Mouse (Mus musculus): Measurements from ENCODE around the gene Vmp1.

The Vmp1 gene

GRCm38 (mm10) chr11:86568425-86568824 lies 115.2 kb downstream of the Vmp1 start:
- no peak for DNase-seq (ENCODE audit: low spot score)

DNA sequence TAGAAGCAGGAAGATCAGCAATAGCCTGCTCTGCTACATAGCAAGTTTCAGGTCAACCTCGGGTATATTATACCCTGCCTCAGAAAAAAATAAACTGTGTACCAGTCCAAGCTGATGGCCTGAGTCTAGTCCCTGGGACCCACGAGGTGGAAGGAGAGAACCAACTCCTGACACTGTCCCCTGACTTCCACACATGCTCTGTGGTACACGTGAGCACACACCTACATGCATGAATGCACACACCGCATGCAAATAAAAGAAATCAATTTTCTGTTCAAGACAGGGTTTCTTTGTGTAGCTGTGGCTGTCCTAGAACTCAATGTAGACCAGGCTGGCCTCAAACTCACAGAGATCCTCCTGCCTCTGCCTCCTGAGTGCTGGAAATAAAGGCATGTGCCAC lies 125.4 kb downstream of the Vmp1 start:
- no peak for DNase-seq (ENCODE audit: low spot score)

- DNase-seq (ENCODE audit: low spot score), result no peak
Measured at GRCm38 (mm10) chr11:86553525-86553924, 130.1 kb downstream of the Vmp1 start.

DNA sequence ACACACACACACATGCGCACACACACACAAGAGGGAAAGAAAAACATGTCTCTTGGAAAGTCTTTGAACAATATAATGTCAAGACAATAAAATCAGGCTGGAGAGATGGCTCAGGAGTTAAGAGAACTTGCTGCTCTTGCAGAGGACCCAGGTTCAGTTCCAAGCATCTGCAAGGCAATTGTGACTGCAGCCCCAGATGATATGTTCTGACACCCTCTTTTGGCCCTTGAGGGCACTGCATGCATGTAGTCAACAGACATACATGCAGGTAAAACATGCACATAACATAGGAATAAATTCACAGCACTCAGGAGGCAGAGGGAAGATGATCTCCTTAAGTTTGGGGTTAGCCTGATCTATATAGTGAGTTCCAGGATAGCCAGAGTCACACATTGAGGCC lies 136.2 kb downstream of the Vmp1 start:
- no peak for DNase-seq (ENCODE audit: low spot score)

GRCm38 (mm10) chr11:86545556-86545955 lies 138.1 kb downstream of the Vmp1 start:
- DNase-seq (ENCODE audit: low spot score), result no peak

- peak; percentile 99 for DNase-seq (ENCODE audit: low spot score)
Measured at GRCm38 (mm10) chr11:86544639-86545299, 138.9 kb downstream of the Vmp1 start, which contains the start of the genes Rps6kb1 and Tubd1. Gene Rps6kb1, minus strand, starts transcription at chr11:86544805. Gene Tubd1, plus strand, starts transcription at chr11:86544991.

DNA sequence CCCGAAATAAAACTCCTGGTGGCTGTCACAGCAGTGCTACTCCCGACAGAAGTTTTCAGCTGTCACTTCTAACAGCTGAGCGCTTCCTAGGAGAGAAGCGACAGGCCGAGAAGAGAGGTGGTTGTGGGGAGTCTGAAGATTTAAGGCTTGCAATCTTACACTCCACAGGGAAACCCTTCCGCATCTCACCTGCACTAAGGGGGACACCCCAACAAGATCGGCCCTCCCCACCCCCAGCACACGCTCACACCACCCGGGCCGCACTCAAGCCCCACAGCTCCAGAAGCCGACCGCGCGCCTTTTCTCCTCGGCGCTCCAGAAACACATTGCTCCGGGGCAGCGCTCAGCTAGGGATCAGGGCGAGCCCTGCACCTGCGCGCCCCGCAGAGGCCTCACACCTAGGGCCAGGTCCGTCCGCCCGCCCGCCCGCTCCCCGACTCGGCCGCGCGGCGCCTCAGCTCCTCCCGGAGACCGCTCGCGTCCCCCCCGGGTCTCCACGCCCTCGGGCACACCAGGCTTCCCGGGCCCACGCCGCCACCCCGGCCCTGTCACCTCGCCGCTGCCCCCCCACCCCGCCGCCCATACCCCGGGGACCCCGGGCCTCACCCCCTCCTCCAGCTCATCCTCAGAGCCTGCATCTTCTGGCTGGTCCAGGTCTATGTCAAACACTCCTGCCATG lies 139.5 kb downstream of the Vmp1 start:
- no peak for DNase-seq (ENCODE audit: low spot score)

DNA sequence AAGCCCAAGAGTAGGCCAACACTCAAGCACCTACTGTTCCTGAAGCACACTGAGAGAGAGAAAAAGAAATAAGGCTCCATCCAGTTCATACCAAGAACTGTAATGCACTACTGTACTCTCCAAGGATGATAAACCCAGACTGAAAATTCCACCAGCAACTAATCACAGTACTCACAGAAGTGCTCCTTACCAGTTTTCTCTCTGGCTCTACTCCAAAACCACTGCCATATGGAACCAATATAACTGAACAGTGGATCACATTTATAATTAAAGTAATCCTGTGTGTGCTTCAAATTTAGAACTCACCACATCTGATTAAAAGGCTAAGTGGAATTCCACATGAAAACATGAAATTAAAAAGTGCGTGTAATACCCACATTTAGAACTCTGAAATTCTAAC lies 140.8 kb downstream of the Vmp1 start:
- DNase-seq (ENCODE audit: low spot score), result no peak

DNA sequence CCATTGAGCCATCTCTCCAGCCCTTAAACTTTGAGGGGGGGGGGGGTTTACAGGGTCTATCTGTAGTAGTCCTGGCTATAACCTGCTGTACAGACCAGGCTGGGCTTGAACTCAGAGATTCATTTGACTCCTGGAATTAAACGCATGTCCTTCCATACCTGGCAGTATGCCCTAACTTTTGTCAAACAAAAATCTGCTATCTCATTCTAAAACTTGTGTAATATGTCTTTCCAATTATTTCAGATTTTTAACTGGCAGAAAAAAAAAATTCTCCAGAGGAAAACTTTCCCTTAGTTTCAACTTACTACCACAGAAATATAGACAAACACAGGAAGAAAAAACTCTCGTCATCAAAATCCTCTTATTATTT lies 143.2 kb downstream of the Vmp1 start:
- DNase-seq (ENCODE audit: low spot score), result no peak

GRCm38 (mm10) chr11:86539716-86540475 lies 143.7 kb downstream of the Vmp1 start:
- DNase-seq (ENCODE audit: low spot score), result no peak

DNA sequence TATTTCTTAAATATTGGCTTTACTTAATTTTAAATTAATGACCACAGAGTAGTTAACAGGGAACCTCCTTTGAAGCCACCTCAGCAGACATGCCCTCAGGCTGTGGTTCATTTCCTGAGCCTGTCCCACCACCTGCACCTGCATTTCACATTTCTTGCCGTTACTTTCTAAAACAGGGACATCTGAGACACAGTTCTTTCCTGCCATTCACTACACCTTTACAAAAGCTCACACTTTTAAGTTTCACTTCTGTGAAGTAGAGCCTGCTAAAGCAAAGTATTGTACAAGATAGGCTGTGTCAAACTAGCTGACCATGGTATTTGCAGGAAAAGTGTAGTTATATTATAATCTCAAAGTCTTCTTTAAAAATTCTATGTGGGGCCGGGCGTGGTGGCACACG lies 144.8 kb downstream of the Vmp1 start:
- no peak for DNase-seq (ENCODE audit: low spot score)

DNA sequence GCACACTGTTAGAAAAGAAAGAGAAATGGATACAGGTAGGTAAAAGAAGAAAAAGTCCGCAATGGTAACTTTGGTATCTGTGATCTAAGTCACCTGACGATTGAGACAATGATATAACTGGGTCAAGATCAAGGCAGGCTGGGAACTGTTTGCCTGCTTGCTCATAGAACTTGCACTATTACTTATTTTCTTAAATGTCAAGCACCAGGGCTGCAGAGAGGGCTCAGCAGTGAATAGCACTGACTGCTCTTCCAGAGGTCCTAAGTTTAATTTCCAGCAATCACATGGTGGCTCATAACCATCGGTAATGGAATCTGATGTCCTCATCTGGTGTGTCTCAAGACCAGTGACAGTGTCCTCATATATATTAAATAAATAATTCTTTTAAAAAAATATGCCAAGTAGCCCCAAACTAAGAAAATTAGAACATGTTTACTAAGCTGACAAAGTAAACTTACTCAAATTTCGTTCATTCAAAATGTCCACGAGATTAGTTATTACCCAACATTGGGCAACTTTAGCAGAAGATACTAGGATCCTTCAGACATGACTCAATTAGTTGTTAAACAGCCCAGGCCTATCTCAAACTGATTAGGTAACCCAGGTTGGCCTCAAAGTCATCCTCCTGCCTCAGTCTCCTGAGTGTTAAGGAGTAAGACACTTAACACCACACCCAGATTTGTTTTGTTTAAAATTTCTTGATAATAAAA lies 149.3 kb downstream of the Vmp1 start:
- DNase-seq (ENCODE audit: low spot score), result no peak
